Mouse (Mus musculus) hindbrain, embryonic 10.5 days (tissue): ENCODE data around the gene Cym. TPM values are rescaled to one million over a fixed set of nuclear protein-coding genes. Genes with fewer than 3 reads are reported as not detected.

Experiments used
- DNase-seq: peaks from one replicate; pipeline ENCODE4 v3.0.0-alpha.2; 2017; ENCODE audit warnings: low spot score
- H3K27ac ChIP-seq: fragments of 300-500 bp; sonication (generic); 2 replicates; pipeline ENCODE4 v1.5.1; 2016; ENCODE audit warnings: mild to moderate bottlenecking, moderate library complexity
- H3K27me3 ChIP-seq: fragments of 300-500 bp; sonication (generic); 2 replicates; pipeline ENCODE4 v1.6.1; 2016; ENCODE audit warnings: mild to moderate bottlenecking; ENCODE audit not compliant: poor library complexity, insufficient read depth, severe bottlenecking
- H3K36me3 ChIP-seq: fragments of 300-500 bp; sonication (generic); 2 replicates; pipeline ENCODE4 v1.6.1; 2016; ENCODE audit warnings: mild to moderate bottlenecking, moderate library complexity
- H3K4me1 ChIP-seq: fragments of 300-500 bp; sonication (generic); replicated peaks from 2 replicates; pipeline ENCODE4 v1.6.1; 2016; ENCODE audit warnings: mild to moderate bottlenecking
- H3K4me3 ChIP-seq: fragments of 300-500 bp; sonication (generic); 2 replicates; pipeline ENCODE4 v1.5.1; 2016; ENCODE audit warnings: mild to moderate bottlenecking, moderate library complexity
- H3K9me3 ChIP-seq: fragments of 300-500 bp; sonication (generic); 2 replicates; pipeline ENCODE4 v1.6.1; 2016; ENCODE audit warnings: mild to moderate bottlenecking, moderate library complexity
- WGBS: fragments of 180-500 bp; shearing (Covaris S2); methylation state at CpG from one replicate; pipeline ENCODE4 v1.1.7; 2016; 5-methylcytosine and 5-hydroxymethylcytosine counted together
- polyA plus RNA-seq: library from polyadenylated mRNA; unstranded; fragments of >200 nt; fragmentation: Nextera tagmentation; extraction: Ambion mirVana; gene quantifications from 2 replicates; pipeline ENCODE4 v1.2.1, GENCODE M21; 2016

Cym gene
- polyA plus RNA-seq, 1 experiment from 2014 or later = not detected

DNA sequence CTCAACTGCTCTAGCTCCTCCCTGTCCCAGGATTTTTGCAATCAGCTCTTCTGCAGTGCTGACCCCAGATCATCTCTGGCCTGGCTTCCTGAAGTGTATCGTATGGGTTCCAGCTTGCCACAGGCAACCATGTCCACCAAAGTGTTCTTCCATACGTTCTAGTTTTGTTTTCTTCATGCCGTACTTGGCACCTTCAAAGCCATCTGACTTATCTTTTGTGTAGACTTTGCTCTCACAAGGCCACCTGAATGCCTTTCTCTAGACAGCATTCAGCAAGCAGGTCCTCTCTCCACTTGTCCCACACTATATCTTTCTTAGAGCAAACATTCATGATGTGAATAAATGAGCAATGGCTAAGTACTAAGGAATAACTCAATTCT is 4.4 kb downstream of the Cym start:
- Histone ChIP-seq H3K27ac (no peak overlapping the region), H3K36me3 (no peaks in the 10 kb centered on the region), H3K27me3 (no peaks in the 10 kb centered on the region), H3K4me1 (peaks cover 9% of the 10 kb centered on the region; the same call in 1 of the 2 replicates), H3K9me3 (no peaks in the 10 kb centered on the region), H3K4me3 (no peak overlapping the region)
- WGBS = 84% methylated on average over 3 of the region's 3 CpGs
- DNase-seq = no peak

GRCm38 (mm10) chr3:107216400-107217100 is 5.0 kb downstream of the Cym start:
- no peaks in the 10 kb centered on the region for H3K9me3 ChIP-seq
- DNase-seq = no peak
- H3K36me3 ChIP-seq = no peaks in the 10 kb centered on the region
- H3K27me3 ChIP-seq = no peaks in the 10 kb centered on the region
- no peak overlapping the region for H3K4me3 ChIP-seq
- H3K27ac ChIP-seq = no peak overlapping the region
- WGBS = 75% methylated on average over 8 of the region's 8 CpGs
- H3K4me1 ChIP-seq = peaks cover 9% of the 10 kb centered on the region; the same call in 1 of the 2 replicates

- Histone ChIP-seq H3K27me3 (no peaks in the 10 kb centered on the region), H3K36me3 (no peaks in the 10 kb centered on the region), H3K4me1 (peaks cover 9% of the 10 kb centered on the region; the same call in 1 of the 2 replicates), H3K4me3 (no peak overlapping the region), H3K27ac (no peak overlapping the region), H3K9me3 (no peaks in the 10 kb centered on the region)
- WGBS = 85% methylated on average over 5 of the region's 5 CpGs
- no peak for DNase-seq
Observed at GRCm38 (mm10) chr3:107214606-107215005, 6.9 kb downstream of the Cym start.

DNA sequence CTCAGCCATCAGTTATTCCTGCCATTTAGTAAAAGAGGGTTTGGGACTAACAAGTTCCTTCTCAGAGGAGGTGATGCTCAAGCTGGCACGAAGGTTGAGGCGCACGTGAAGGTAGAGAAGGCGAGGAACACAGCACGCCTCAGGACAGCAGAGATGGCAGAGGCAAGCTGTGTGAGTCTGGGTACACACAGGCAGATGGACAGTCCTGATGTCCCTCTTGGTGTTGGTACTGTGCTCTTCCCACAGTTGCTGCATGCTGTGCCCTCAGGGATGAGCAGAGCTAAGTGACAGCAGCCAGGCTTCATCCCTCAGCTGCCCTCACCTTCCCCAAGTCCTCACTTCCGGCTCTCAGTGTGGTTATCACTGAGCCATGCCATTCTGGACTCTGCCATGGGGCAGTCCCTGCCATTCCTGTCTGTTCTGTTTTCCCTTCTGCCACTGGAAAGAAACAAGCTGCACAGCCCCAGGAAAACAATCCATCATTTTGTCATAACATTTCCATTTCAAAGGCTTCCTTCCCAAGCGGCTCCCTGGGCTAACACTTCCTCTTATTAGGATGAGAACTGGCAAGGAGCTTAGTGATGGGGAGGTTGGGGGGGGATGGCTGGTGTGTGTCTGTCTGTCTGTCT is 13.8 kb downstream of the Cym start:
- Histone ChIP-seq H3K9me3 (no peaks in the 10 kb centered on the region), H3K4me3 (no peak overlapping the region), H3K27me3 (no peaks in the 10 kb centered on the region), H3K4me1 (peaks cover 27% of the 10 kb centered on the region), H3K27ac (peak overlapping the region; percentile 69), H3K36me3 (no peaks in the 10 kb centered on the region)
- peak; percentile 24 for DNase-seq
- WGBS = 63% methylated on average over 7 of the region's 7 CpGs

DNA sequence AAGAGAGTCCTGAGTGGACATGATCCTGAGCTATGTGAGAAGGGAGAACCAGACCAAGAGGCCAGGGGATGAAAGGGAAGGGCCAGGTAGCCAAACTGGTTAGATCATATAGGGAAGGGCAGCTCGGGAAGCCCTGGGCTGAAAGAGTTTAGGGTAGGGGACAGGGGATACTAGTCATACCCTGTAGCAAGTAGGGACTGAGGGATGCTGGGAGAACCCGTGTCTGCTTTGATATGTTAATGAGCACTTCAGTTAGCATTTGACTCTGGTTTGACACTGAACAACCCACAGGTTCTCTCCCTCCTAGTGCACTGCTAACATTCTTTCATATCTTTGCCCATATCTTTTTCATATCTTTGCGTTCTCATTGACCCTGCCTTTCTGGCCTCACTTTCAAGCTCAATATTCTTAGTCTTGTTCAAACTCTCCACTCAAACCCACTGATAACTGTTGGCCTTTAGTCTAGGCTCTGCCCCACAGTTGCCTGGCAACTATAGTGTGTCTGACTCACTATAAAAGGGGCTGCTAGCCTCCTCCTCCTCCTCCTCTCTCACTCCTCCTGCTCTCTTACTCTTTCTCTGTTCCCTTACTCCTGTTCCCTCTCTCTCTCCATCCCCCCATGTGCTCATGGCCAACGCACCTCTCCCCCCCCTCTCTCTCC is 14.9 kb downstream of the Cym start:
- Histone ChIP-seq H3K4me3 (no peak overlapping the region), H3K9me3 (no peaks in the 10 kb centered on the region), H3K4me1 (peaks cover 32% of the 10 kb centered on the region), H3K27me3 (no peaks in the 10 kb centered on the region), H3K36me3 (no peaks in the 10 kb centered on the region), H3K27ac (0 out of 2 replicates have a peak overlapping the region, but pooled peaks have one; percentile 23)
- no peak for DNase-seq
- WGBS = 35% methylated on average over 4 of the region's 4 CpGs

DNA sequence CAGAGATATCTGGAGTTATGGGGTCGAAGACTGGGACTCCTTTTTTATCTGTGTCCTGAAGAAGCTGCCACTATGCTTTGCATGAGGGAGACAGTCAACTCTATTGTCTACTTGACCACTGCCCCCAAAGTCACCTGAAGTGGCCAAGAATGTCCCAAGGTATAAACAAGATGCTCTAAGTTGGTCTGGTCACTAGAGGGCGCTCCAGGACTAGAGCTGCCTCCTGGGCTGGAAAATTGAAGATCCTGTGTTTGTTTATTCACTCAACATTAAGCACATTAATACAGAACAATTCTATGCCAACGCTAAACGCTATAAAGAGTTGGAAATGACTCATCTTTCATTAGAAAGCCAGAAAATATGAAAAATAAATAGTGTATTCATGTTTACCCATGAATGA is 15.5 kb downstream of the Cym start:
- H3K9me3 ChIP-seq = no peaks in the 10 kb centered on the region

DNA sequence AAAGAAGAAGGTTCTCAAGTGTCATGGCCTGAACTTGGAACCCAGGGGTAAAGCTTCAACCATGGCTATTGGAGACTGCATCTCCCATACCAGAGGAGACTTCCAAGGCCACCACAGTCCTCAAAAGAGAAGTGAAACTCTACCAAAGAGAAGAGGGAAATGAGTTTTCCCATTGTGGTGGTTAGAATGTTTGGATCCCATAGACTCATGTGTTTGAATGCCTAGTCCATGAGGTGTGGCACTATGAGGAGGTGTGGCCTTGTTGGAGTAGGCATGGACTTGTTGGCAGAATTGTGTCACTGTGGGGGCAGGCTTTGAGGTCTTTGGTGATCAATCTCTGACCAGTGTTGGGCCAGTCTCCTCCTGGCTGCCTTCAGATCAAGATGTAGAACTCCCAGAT is 16.4 kb downstream of the Cym start:
- DNase-seq = no peak
- Histone ChIP-seq H3K4me3 (no peak overlapping the region), H3K4me1 (peaks cover 39% of the 10 kb centered on the region), H3K27me3 (no peaks in the 10 kb centered on the region), H3K9me3 (no peaks in the 10 kb centered on the region), H3K27ac (no peak overlapping the region), H3K36me3 (no peaks in the 10 kb centered on the region)

More for the DNA sequence above, 15.5 kb downstream of the Cym start:
- Histone ChIP-seq H3K36me3 (no peaks in the 10 kb centered on the region), H3K4me3 (no peak overlapping the region), H3K27me3 (no peaks in the 10 kb centered on the region), H3K4me1 (peaks cover 38% of the 10 kb centered on the region), H3K27ac (no peak overlapping the region)
- DNase-seq = peak; percentile 63
- WGBS = 14% methylated on average over 4 of the region's 4 CpGs

- Histone ChIP-seq H3K4me3 (no peak overlapping the region), H3K36me3 (no peaks in the 10 kb centered on the region), H3K27me3 (no peaks in the 10 kb centered on the region), H3K4me1 (peaks cover 39% of the 10 kb centered on the region), H3K27ac (no peak overlapping the region), H3K9me3 (no peaks in the 10 kb centered on the region)
- DNase-seq = no peak
- WGBS = 89% methylated on average over 3 of the region's 3 CpGs
Observed at GRCm38 (mm10) chr3:107204413-107204812, 17.1 kb downstream of the Cym start.

GRCm38 (mm10) chr3:107201310-107202180 is 20.0 kb downstream of the Cym start:
- no peak for DNase-seq
- H3K9me3 ChIP-seq = no peaks in the 10 kb centered on the region
- WGBS = 32% methylated on average over 9 of the region's 9 CpGs
- no peak overlapping the region for H3K27ac ChIP-seq
- H3K4me3 ChIP-seq = no peak overlapping the region
- peaks cover 16% of the 10 kb centered on the region for H3K4me1 ChIP-seq
- H3K36me3 ChIP-seq = no peaks in the 10 kb centered on the region
- H3K27me3 ChIP-seq = no peaks in the 10 kb centered on the region

DNA sequence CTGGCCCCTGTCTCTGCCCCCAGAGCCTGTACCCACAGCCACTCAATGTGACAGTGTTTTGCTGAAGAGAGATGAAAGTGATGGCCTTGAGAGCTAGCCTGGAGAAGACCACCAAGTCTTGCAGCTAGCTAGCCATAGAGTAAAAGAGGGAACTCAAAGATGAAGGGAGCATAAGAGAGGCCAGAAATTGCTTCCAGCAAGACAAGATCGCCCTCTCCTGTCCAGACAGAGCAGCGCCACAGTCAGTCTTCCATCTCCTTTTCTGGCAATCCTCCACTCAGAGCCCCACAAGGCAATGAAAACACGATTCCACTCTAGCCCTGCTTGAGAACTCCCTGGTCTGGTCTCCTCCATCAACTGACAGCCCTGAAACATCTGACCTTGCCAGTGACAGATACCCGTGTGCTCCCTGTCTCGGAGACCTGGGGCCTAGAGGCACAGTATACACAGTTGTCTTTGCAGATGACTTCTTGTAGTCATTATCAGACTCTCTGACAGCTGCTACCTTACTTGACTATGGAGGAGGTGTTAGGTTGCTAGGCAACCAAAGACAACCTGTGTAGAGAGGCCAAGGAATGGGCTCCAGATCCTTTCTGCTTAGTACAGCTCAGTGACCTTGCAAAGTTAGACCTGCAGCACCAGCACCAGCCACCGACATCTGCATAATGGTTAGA is 33.2 kb downstream of the Cym start:
- Histone ChIP-seq H3K4me1 (no peaks in the 10 kb centered on the region), H3K9me3 (no peaks in the 10 kb centered on the region), H3K27ac (no peak overlapping the region), H3K27me3 (no peaks in the 10 kb centered on the region), H3K4me3 (no peak overlapping the region), H3K36me3 (no peaks in the 10 kb centered on the region)
- WGBS = 50% methylated on average over 6 of the region's 6 CpGs
- DNase-seq = peak; percentile 23

GRCm38 (mm10) chr3:107187022-107187421 is 34.5 kb downstream of the Cym start:
- H3K4me3 ChIP-seq = no peak overlapping the region
- DNase-seq = no peak
- no peaks in the 10 kb centered on the region for H3K9me3 ChIP-seq
- H3K27me3 ChIP-seq = no peaks in the 10 kb centered on the region
- H3K4me1 ChIP-seq = no peaks in the 10 kb centered on the region
- 81% methylated on average over 4 of the region's 4 CpGs for WGBS
- H3K27ac ChIP-seq = no peak overlapping the region
- H3K36me3 ChIP-seq = no peaks in the 10 kb centered on the region

GRCm38 (mm10) chr3:107185597-107185996 is 35.9 kb downstream of the Cym start:
- no peak overlapping the region for H3K4me3 ChIP-seq
- no peaks in the 10 kb centered on the region for H3K27me3 ChIP-seq
- no peaks in the 10 kb centered on the region for H3K4me1 ChIP-seq
- 81% methylated on average over 3 of the region's 3 CpGs for WGBS
- DNase-seq = no peak
- H3K36me3 ChIP-seq = no peaks in the 10 kb centered on the region
- no peak overlapping the region for H3K27ac ChIP-seq
- H3K9me3 ChIP-seq = no peaks in the 10 kb centered on the region
